Mouse (Mus musculus): ENCODE measurements around the gene Hnrnpab. TPM values are rescaled to one million over a fixed set of nuclear protein-coding genes. Genes with fewer than 3 reads are reported as not detected.

The Hnrnpab gene
- total RNA-seq, 2 experiments from 2014 or later = 366 to 372 TPM

DNA sequence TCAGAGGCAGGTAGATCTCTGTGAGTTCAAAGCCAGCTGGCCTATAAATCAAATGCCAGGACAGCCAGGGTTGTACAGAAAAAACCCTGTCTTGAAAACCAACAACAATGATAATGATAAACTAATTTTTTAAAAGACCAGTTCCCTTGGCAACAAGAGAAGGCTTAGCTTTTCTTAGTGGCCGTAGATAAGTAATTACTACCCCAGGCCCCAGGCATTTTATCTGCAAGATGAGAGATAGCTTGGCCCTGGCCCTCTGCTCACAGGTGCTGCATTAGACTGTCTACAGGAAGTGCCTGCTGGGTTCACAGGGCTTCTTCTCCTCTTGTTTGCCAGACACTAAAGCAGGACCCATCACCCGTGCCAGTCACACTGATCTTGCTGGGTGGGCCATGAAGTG, 51.6 kb downstream of the Hnrnpab start:
- DNase-seq = no peak

DNA sequence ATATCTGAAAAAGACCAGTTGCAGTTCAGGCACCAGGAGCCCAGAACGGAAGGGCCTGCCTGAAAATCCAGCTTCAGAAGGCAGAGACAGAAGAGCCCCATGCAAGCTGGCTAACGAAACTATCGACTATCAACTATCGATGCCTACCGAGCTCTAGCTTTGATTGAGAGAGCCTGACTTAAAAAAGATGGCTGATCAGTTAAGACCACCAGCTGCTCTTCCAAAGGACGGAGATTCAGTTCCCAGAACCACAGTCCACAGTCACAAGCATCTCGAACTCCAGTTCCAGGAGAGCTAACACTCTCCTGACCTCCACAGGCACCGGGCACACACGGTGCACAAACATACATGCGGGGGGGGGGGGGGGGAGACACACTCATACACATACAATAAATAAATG, 52.1 kb downstream of the Hnrnpab start:
- no peak for DNase-seq

DNA sequence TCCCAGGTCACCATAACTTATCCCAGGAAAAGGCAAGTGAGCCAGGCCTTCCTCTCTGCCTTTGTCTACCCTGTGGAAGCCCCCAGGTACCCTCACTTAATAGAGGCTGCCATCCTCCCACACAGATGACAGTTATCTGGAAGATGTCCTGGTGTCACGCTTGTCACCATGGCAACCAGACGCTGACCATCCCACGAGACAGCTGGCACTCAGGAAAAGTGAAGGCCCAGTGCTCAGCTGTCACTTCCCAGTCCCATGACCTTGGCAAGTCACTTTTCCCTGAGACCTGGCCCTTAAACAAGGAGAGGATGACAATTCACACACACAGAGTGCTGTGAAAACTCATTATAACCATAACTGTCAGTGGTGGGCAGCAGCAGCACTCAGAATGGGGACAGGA, 54.6 kb downstream of the Hnrnpab start:
- no peak for DNase-seq

GRCm38 (mm10) chr11:51551253-51551652, 55.4 kb downstream of the Hnrnpab start:
- no peak for DNase-seq

Other genes with a start within 250 kb of the Hnrnpab start
- gene Phykpl, start 22.1 kb downstream of the Hnrnpab start, total RNA-seq (2021) = 10 to 100 TPM; 11.7 to 12.3 TPM
- 10 to 100 TPM; 41.4 to 42.4 TPM for gene Nhp2, start 12.9 kb upstream of the Hnrnpab start, total RNA-seq (2021)
- gene Rmnd5b, start 29.0 kb upstream of the Hnrnpab start, total RNA-seq (2021) = 10 to 100 TPM; 24.3 to 27.4 TPM
- 10 to 100 TPM; 41.3 to 44.4 TPM for gene N4bp3, start 44.0 kb upstream of the Hnrnpab start, total RNA-seq (2021)
- gene D930048N14Rik, start 44.1 kb upstream of the Hnrnpab start, total RNA-seq (2021) = 1 to 10 TPM; 1.3 to 2.0 TPM
- 10 to 100 TPM; 23.0 to 23.6 TPM for gene 0610009B22Rik, start 82.0 kb upstream of the Hnrnpab start, total RNA-seq (2021)
- gene Sec24a, start 156.8 kb upstream of the Hnrnpab start, total RNA-seq (2021) = 10 to 100 TPM; 23.0 to 23.7 TPM
- gene Sar1b, start 156.8 kb upstream of the Hnrnpab start, total RNA-seq (2021) = 10 to 100 TPM; 93.6 to 95.8 TPM

Measured in heart, postnatal 4 days (tissue).